Mouse (Mus musculus) C2C12 (cell line): ENCODE results near the gene Spata2l.

ENCODE experiments used
- CEBPB ChIP-seq: IDR thresholded peaks from one replicate; pipeline ENCODE4 v1.6.1; 2011; ENCODE audit warnings: low read depth, mild to moderate bottlenecking, control low read depth, moderate library complexity
- CTCF ChIP-seq: IDR thresholded peaks from one replicate; pipeline ENCODE4 v1.5.1; 2011; ENCODE audit not compliant: control insufficient read depth, insufficient read depth, insufficient read length
- FOSL1 ChIP-seq: IDR thresholded peaks from one replicate; pipeline ENCODE4 v1.8.0; 2011; ENCODE audit warnings: mild to moderate bottlenecking, low read length; ENCODE audit not compliant: poor library complexity, insufficient read depth, severe bottlenecking
- MAX ChIP-seq: IDR thresholded peaks from one replicate; pipeline ENCODE4 v1.6.1; 2011; ENCODE audit warnings: mild to moderate bottlenecking, control low read depth
- MYOD1 ChIP-seq: IDR thresholded peaks from one replicate; pipeline ENCODE4 v1.6.1; 2011; ENCODE audit warnings: low read depth; ENCODE audit not compliant: control insufficient read depth, insufficient read length
- USF1 ChIP-seq: IDR thresholded peaks from one replicate; pipeline ENCODE4 v1.6.1; 2011; ENCODE audit warnings: low read depth, mild to moderate bottlenecking, control low read depth, moderate library complexity

DNA sequence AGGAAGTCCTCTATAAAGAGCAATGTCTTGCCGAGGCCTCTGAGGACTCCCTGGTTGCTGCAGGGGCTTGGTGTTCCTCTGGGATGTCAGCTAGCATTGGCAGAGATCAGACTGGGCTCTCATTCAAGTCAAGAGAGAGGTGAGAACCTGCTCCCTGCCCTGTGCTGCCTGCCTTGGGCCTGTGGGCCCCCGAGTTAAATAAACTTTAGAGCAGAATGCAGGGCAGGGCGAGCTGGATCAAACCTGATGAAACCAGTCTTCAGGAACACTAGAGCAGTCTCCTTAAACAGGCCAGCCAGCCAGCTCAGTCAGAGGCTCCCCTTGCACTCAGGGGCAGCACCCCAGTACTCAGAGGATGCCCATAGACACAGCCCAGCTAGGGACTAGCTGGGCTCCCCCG lies 35.9 kb upstream of the Spata2l start:
- TF ChIP-seq CTCF = no peak
- TF ChIP-seq USF1 = no peak
- no peak for TF ChIP-seq CEBPB
- TF ChIP-seq MYOD1 = no peak
- no peak for TF ChIP-seq FOSL1
- TF ChIP-seq MAX = no peak
